Mouse (Mus musculus): Measurements from ENCODE around the gene Gm6904. TPM values are rescaled to one million over a fixed set of nuclear protein-coding genes. Genes with fewer than 3 reads are reported as not detected.

Gm6904 gene
- total RNA-seq, 1 experiment from 2014 or later, result not detected

Other genes starting within 250 kb of the Gm6904 start
- not detected in 2 replicates for gene 1700129C05Rik, start 117.3 kb downstream of the Gm6904 start, total RNA-seq (2021)
- not detected in 2 replicates for gene Gm5142, start 81.5 kb downstream of the Gm6904 start, total RNA-seq (2021)
- gene Rcbtb1, start 59.0 kb downstream of the Gm6904 start, total RNA-seq (2021), result 36.4 and 39.8 TPM in 2 replicates
- gene Phf11a, start 37.3 kb upstream of the Gm6904 start, total RNA-seq (2021), result 0.55 TPM in 1 of 2 replicates, not detected in the other
- gene Phf11b, start 81.1 kb upstream of the Gm6904 start, total RNA-seq (2021), result 2.4 TPM in 1 of 2 replicates, not detected in the other
- gene Phf11d, start 105.3 kb upstream of the Gm6904 start, total RNA-seq (2021), result 3.9 and 6.1 TPM in 2 replicates
- 0.82 and 1.7 TPM in 2 replicates for gene Phf11c, start 135.2 kb upstream of the Gm6904 start, total RNA-seq (2021)
- gene Setdb2, start 180.7 kb upstream of the Gm6904 start, total RNA-seq (2021), result 7.3 and 9.7 TPM in 2 replicates
- gene Cab39l, start 180.8 kb upstream of the Gm6904 start, total RNA-seq (2021), result 31.8 and 37.9 TPM in 2 replicates

All from adrenal gland, postnatal 25 days (tissue).